Mouse (Mus musculus) left cerebral cortex, postnatal 25 days (tissue): ENCODE results near the gene Sele. TPM values are rescaled to one million over a fixed set of nuclear protein-coding genes. Genes with fewer than 3 reads are reported as not detected.
"Not testable (repeated sequence)": the region's sequence is repeated elsewhere in the genome, so short reads cannot be mapped to it uniquely, and the experiment has no call there.

Source experiments
- DNase-seq, 2 experiments: peaks; one replicate each; pipeline ENCODE4 v3.0.0; 2022; ENCODE audit warnings: low spot score in 2 of 2, mixed read lengths in 1 of 2
- intact Hi-C: fragments of 180-260 bp; cut with DNase I; formaldehyde crosslinking; loops from one replicate; pipeline ENCODE4 v1.15.1; 2025
- total RNA-seq, 2 experiments: library from RNA; stranded (reverse); gene quantifications; 2 replicates each; pipeline ENCODE4 v1.2.3; 2021

Sele gene
- total RNA-seq: not detected

DNA sequence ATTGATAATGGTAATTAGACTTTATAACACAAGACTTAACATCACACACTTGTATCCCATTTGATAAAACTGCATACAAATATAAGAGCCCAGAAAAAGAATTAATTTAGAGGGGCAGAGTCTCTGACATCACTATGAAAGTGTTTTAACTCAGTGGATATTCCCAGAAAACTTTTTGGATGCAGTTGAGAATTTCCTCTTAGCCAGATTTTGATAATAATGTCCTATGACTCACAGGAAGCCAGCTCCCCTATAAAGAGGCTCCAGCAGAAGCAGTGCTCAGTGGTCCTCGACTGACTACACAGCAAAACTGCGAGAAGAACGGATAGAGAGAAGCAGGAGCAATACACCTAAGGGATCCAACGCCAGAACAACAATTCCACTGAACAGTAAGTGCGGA is at the start of gene Sele:
Gene Sele (plus strand): TSS at position 301 of the 400 bp plus-strand sequence.
- intact Hi-C loops: no loop called here
- DNase-seq: no peak

DNA sequence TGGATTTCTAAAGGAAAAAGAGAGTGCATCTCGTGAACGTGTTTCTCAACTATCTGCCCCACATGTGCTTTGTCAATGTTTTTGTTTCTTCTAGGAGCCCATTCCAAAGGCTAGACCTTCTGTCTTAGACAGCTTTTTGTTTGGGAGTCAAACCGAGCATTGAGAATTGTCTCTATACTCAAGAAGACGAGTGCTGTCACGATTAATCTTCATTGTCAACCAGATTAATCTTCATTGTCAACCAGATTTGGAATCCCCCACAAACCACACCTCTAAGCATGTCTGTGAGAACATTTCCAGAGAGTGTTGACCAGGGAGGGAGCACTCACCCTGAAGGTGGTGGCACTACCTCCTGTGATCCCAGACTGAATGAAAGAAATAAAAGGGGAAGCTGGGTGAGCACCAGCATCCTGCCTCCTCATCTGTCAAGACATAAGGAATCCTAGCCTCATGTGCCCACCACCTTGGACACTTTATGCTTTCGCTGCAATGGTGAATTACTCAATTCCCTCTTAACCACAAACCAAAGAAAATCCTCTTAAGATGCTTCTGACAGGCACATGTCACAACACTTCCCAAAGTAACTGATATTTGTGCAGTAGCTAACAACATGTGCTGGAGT is 46.1 kb upstream of the Sele start:
- no peak for DNase-seq
- intact Hi-C loops: no loop called here

DNA sequence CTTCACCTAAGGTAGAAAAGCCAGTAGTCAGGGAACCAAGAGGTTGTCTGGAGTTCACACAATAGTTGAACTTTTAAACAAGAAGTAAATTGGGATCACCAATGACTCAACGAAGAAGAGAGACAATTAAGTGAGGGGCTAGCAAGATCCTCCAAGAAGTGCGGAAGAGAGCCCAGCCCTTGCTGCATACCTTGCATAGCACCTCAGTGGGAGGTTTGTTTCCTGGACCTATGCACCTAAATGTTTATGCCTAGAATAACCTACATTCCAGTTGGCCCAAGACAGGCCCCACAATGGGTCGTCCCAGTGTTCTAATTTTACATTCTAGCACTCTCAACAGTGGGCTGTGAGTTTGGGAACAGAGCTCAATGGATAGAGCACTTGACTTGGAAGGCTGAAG is 43.7 kb upstream of the Sele start:
- no peak for DNase-seq
- intact Hi-C loops: no loop called here

DNA sequence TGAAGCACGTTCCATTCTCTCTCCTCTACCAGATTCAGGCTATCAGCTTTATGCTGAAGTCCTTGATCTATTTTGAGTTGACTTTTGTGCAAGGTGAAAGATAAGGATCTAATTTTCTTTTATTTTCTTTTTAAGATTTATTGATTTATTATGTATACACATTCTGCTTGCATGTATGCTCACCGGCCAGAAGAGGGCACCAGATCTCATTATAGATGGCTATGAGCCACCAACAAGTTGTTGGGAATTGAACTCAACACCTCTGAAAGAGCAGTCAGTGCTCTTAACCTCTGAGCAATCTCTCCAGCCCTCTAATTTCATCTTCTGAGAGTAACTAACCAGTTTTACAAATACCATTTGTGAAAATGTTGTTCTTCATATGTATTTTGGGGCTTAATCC is 38.8 kb upstream of the Sele start:
- intact Hi-C loops: loop anchor here (5.0 kb wide), 1 partner anchor 178 kb away; no protein-coding TSS in a partner anchor
- DNase-seq: peak in 1 of 2 experiments; percentile 9

DNA sequence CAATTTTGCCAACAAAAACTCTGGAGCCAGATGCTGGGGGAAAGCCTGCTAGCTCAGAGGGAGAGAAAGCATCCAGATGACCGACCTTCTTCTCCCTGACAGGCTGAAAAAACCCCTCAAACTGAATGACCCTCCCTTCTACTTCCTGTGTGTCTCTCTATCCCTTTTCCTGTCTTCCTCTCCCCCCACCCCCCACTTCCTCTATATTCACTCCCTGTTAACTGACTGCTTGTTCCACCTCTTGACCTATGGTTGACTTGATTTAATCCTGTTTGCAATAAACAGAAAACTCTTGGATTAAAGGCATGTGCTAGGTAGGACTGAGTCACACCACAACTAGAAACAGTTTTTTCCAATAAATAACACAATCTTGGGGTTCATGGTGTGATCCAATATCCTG is 33.4 kb upstream of the Sele start:
- no peak for DNase-seq
- intact Hi-C loops: no loop called here

DNA sequence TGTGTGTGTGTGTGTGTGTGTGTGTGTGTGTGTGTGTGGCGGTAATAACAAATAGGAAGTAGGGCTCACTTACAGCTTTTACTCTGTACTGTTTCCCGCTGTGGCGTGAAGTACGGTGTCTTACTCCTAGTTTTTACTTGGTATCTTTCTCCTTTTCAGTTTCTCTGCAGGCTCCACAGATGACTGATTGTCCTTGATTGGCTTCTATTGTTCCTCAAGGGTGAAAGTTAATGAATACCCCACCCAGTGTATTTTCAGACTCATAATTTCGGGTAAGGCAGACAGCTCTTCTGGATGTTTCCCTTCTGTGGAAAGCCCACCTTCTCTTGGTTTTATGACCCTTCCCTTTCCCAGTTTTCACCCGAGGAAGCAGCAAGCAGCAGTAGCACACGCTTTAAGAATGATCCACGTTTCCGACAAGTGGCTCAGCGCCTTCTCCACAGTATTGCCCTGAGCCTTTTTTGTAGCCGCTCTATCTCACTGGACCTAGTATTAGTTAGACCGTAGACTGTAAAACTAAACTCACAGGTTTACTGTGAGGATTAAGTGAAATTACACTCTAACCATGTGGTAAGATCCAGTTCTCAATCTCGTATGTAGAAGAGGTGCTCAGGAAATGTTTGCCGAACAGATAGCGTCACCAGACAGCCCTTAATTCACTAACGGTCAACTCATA is 29.7 kb upstream of the Sele start:
- intact Hi-C loops: no loop called here
- no peak for DNase-seq

DNA sequence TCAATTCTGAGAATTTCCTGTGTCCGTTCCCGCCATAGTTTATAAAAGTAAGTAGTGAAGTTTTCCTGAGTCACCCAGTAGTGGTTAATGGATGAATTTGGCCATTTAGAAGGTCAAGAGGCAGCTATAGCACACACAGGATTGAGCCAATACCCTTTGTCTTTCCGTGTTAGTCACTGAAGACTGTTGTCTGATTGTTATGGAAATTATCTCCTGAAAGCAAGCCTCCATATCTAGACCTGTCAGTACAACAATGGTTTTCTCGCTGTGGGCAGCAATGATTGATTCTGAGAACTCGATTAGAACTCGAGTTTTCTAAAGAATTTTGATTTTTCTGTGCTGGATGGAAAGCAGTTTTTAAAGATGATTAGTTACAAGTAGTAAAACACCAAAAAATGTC is 28.2 kb upstream of the Sele start:
- intact Hi-C loops: no loop called here
- DNase-seq: no peak

DNA sequence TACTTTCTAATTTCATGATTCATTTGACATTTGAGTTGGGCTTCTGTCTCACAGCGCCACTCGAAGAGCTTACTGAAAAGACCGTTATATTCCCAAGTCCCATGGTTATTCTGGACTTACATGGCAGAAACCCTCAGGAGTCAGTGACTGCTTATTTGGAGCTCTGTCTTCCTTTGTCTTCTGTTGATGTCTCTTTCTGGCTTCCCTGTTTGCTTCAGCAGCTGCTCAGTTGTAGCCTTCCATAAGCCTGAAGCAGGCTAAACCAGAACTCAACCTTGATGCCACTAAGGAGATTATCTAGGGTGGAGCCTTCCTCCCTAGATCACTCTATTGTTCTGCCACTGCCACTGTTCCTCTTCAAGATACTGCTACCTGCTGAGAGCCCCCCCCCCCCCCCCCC is 27.3 kb upstream of the Sele start:
- intact Hi-C loops, DNase-seq: not testable (repeated sequence)

DNA sequence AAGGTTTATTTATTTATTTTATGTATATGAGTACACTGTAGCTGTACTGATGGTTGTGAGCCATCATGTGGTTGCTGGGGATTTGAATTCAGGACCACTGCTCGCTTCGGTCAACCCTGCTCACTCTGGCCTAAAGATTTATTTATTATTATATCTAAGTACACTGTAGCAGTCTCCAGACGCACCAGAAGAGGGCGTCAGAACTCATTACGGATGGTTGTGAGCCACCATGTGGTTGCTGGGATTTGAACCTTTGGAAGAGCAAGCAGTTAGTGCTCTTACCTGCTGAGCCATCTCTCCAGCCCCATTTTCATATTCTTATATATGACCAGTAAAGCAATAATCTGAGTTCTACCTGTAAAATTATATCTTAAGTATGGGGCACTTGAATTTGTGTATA is 25.9 kb upstream of the Sele start:
- intact Hi-C loops, DNase-seq: not testable (repeated sequence)

DNA sequence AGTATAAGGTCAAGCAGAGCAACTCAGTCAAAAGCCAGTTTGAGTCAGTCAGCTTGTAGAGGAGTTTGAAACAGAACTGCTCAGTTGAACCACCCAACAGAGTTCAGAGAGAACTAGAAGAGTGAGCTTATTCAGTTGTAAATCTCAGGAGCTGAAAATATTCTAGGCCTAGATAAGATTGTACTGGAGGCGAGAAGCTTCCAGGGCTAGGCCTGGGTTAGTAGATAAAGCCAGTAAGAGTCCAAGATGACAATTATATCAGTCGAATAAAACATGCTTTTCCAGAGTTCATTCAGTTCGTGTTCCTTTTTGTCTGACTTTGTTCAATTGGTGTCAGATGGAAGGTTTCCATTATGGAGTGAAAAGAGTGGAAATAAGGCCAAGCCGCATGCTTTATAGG is 22.3 kb upstream of the Sele start:
- DNase-seq: no peak
- intact Hi-C loops: no loop called here

DNA sequence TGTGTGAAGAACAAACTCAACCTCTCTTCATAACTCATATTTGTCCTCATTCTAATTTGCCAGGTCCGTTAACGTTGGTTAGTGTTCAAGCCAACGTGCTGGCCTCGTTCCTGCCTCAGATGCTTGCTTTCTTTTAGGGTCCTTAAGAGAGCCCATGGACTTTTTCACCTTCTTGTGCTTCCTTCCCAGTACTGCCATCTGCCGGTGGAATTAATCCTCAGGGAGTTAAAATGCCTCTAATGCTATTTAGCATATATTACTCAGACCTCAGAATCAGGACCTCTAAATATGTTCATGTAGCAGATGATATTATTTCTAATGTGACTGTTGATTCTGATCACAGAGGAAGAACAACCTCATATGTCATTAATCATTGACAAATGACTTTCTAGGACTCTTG is 20.6 kb upstream of the Sele start:
- intact Hi-C loops: no loop called here
- DNase-seq: no peak

DNA sequence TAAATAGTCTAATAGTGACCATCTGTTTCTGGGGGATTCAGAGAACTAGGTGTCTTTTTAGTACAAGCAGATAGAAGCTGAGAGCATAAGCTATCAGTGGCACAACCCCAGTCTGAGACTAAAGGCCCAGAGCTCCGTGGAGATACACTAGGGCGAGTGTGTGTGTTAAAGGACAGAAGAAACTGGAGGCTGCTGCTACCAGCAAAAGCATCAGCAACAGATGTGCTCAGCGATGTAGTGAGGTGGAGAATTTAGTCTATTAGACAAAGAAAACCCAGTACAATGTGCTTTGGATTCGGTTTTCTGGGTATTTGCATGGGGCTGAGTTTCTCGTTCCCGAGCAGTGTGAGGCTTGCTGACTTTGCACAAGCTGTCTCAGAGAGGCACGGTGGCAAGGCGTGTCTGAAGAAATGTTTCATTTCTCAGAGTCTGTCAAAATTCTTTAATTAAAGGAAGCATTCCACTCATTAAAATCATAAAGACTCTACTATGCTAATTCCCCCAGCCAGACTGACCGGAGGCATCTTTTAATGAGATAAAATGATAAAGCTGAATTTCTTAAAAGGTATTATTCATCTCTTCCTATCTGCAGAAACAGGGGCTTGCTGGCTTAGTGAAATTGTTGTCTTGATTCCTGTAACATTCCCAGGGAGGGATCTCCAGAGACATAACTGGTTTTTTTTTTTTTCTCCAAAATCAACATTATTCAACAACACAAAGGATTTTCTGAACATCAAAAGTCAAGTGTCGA is 7.5 kb upstream of the Sele start:
- intact Hi-C loops: no loop called here
- DNase-seq: no peak

DNA sequence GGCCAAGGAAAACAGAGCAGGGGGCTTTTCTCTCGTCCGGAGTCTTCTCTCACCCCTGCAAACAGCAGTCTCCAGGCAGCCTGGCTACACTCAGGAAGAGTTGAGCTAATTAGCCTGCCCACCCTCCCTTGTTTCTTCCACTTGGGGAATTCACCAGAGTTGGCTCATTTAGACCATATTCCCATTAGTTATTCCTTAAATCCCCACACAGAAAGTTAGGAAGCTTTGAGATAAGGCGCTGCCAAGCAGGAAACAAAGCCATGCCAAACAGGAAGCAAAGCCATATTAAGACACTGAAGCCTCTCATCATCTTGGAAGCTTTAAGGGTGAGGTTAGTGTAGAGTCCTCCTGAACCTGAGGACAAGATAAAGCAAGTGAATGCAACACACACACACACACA is 4.5 kb upstream of the Sele start:
- intact Hi-C loops: no loop called here
- DNase-seq: no peak

DNA sequence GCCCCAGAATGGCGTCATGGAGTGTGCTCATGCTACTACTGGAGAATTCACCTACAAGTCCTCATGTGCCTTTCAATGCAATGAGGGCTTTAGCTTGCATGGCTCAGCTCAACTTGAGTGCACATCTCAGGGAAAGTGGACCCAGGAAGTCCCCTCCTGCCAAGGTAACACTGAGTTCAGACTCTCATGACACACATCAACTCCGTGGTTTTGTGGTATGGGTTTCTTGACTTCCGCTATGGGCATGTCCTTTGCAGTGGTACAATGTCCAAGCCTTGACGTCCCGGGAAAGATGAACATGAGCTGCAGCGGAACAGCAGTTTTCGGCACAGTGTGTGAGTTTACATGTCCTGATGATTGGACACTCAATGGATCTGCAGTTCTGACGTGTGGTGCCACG is 5.5 kb downstream of the Sele start:
- no peak for DNase-seq
- intact Hi-C loops: no loop called here

DNA sequence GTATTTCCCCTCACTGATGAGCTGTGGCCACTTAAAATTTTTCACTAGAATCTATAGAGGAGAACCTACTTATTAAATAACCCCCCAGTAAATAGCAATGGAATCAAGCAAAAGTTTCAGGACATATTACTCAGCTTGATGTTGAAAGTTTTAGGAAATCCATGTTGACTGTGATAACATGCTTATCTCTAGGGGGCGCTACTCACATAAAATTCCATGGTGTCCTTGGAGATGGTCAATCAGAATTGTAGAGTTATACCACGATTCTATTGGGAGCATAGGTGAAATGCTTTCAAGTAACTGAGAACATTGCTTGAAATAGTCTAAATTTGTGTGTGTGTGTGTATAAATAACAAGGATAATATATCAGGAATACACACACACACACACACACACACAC is 6.8 kb downstream of the Sele start:
- DNase-seq: no peak
- intact Hi-C loops: no loop called here

DNA sequence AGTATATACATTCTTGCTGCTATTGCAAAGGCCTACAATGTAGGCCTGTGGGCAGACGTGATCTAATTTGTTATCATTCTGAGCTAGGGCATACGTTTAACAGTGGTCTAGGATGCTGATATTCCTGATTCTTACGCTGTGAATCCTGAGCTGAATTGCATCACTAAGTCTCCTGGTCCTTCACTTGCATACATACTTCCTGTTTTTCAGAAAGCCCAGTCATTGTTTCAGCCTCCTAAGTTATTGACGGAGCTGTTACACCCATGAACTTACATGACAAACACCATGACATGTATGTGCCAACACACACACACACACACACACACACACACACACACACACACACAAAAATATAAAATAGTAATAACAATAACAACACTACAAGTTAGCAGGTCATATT is 12.0 kb downstream of the Sele start:
- intact Hi-C loops: no loop called here
- DNase-seq: no peak

DNA sequence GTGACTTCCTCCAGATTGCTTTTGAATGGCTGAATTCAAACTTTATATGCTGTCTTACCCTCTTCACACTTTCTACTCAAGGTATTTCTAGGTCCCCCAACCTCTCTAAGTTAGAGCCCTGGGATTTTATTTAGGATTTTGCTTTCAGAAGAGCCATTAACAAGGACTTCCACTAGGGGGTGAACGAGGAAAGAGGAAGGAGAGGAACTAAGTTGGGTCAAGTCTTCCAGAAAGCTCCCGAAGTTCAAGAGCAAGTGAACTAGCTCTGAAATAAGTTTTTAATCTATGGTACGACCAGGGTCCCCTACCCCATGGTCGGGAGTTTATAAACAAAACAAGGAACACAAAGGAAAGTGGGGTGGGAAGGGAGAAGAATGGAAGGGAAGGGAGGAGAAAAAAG is 13.2 kb downstream of the Sele start:
- DNase-seq: peak in 1 of 2 experiments; percentile 43
- intact Hi-C loops: loop anchor here (1.0 kb wide), 1 partner anchor 77 kb away; no protein-coding TSS in a partner anchor

DNA sequence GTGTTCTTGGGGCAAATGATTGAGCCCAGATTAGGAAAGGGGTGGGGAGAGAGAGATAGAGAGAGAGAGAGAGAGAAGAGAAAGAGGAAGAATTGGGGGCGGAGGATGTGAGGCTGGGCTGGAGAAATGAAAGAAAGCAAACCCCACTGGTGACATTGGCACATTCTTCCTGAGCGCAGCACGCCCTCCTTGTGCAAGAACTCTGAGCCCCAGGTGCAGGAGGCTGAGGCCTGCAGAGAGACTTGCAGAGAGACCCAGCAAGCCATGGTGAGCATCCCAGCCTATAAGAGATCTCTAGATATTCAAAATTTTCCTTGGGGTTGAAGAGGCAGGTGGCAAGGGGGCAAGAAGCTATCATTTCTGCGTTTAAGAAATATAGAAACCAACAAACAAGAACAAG is 13.9 kb downstream of the Sele start, which contains the start of gene Sell:
Gene Sell (plus strand): TSS at position 58 of the 400 bp plus-strand sequence.
- intact Hi-C loops: loop anchor here (1.0 kb wide), 1 partner anchor 76 kb away; no protein-coding TSS in a partner anchor
- no peak for DNase-seq

DNA sequence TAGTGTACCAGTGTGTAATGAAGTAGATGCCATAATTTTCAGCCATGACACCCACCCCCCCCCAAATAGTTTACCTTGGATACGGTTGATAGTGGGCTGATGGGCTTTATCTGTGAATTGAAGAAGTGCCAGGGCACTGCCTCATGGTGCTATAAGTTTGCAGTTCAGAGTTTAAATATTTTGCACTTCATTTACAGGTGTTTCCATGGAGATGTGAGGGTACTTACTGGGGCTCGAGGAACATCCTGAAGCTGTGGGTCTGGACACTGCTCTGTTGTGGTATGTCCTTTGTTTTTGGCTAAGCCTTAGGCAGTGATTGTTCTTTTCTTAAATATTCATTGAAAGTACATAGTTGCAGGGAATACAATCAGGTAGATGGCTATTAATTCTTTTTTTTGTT is 14.8 kb downstream of the Sele start:
- intact Hi-C loops: no loop called here

DNA sequence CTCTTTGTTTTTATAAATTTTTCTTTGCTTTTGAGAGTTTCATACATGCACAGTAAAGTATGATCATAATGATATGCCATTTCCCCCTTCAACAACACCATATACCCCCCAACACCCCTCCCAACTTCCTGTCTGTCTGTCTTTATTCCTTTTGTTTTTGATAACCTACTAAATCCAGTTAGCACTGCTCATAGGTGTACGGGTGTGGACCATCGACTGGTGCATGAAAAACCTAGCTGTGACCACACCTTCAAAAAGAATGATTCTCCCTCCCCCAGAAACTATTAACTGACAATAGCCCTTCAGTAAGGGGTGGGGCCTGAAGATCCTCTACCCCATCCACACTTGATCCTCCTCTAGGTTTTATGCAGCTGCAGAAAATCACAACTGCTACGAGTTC is 15.7 kb downstream of the Sele start:
- no peak for DNase-seq
- intact Hi-C loops: no loop called here

More for the DNA sequence above, 14.8 kb downstream of the Sele start:
- DNase-seq: no peak

DNA sequence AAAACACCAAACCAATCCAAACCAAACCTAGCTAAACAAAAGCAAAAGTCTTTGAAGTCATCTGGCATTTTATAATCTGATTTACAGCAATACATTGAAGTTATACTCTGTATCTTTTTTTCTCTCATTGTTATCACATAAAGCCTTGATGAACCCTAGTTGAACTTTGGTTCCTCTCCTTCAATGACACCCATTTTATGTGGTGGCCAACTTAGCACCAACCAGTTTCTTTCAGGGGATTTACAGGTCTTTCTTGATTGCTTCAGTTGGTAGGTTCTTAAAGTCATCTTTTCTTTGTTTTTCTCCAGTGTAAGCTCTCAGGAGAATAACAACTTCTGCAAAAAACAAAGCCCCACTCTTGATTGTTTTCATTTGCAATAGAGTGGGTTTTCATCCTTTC is 21.2 kb downstream of the Sele start:
- intact Hi-C loops: no loop called here
- no peak for DNase-seq
